In genomic region chr8:126481494-126482347, GRCm38 (mm10) we compare ENCODE assay signal across 8 mouse cellular contexts. TPM values are rescaled to one million over a fixed set of nuclear protein-coding genes. Genes with fewer than 3 reads are reported as not detected.
DNase-seq lines count a peak whose midpoint lies in the region; ATAC-seq and TF ChIP-seq lines count a peak whose summit lies in the region.

No protein-coding gene starts in this region.

- peaks cover 4% of the 10 kb centered on the region for H3K4me1 ChIP-seq in bone marrow macrophage, adult 2 months (ENCODE audit: control insufficient read depth, insufficient read depth, low read length)
- peaks cover 6% of the 10 kb centered on the region; the same call in 1 of the 2 replicates for H3K4me1 ChIP-seq in limb, embryonic 10.5 days
- peaks cover 4% of the 10 kb centered on the region; the same call in 1 of the 2 replicates for H3K4me1 ChIP-seq in midbrain, embryonic 12.5 days

- DNase-seq in right cerebral cortex, adult 18-20 months: peak; percentile 68
- DNase-seq in right cerebral cortex, postnatal 36 days (ENCODE audit: low spot score in 2 of 2): no peak
- peak; percentile 52 for DNase-seq in fibroblast of lung, adult 2 months (ENCODE audit: low read depth)
- peak; percentile 75 for DNase-seq in induced T-regulatory cell, adult 2 months (ENCODE audit: low read depth)
- DNase-seq in limb, embryonic 10.5 days (ENCODE audit: low spot score): peak; percentile 69
- DNase-seq in thymus, postnatal 25 days: peak; percentile 47

- H3K9ac ChIP-seq in midbrain, embryonic 12.5 days (replicated peaks): no peak overlapping the region

- peaks cover 10% of the 10 kb centered on the region for H3K27me3 ChIP-seq in limb, embryonic 10.5 days (ENCODE audit: low read depth, poor library complexity, severe bottlenecking)
- H3K27me3 ChIP-seq in midbrain, embryonic 12.5 days: peaks cover 15% of the 10 kb centered on the region

- H3K36me3 ChIP-seq in limb, embryonic 10.5 days: no peaks in the 10 kb centered on the region
- no peaks in the 10 kb centered on the region for H3K36me3 ChIP-seq in midbrain, embryonic 12.5 days

- 0 out of 2 replicates have a peak, but pooled peaks have one; percentile 6 for TF ChIP-seq CTCF in bone marrow macrophage, adult 2 months (IDR thresholded peaks at IDR 0.05; ENCODE audit: low read depth, low read length)

- WGBS in limb, embryonic 10.5 days: 39% methylated on average over 8 of the region's 8 CpGs
- WGBS in midbrain, embryonic 12.5 days: 36% methylated on average over 8 of the region's 8 CpGs

- ATAC-seq in midbrain, embryonic 12.5 days (ENCODE audit: low FRiP score, low read depth): 0 out of 2 replicates have a peak, but pooled peaks have one; percentile 54

- H3K4me3 ChIP-seq in bone marrow macrophage, adult 2 months (ENCODE audit: insufficient read depth, low read length): no peak overlapping the region
- no peak overlapping the region for H3K4me3 ChIP-seq in limb, embryonic 10.5 days
- no peak overlapping the region for H3K4me3 ChIP-seq in midbrain, embryonic 12.5 days

- no peak overlapping the region for H3K4me2 ChIP-seq in midbrain, embryonic 12.5 days (replicated peaks)

- H3K27ac ChIP-seq in bone marrow macrophage, adult 2 months (ENCODE audit: insufficient read depth, low read depth, low read length): no peak overlapping the region
- peak overlapping the region; percentile 28; the same call in 1 of the 2 replicates for H3K27ac ChIP-seq in limb, embryonic 10.5 days
- no peak overlapping the region for H3K27ac ChIP-seq in midbrain, embryonic 12.5 days (replicated peaks)

- TF ChIP-seq POLR2A in bone marrow macrophage, adult 2 months (IDR thresholded peaks at IDR 0.05; ENCODE audit: borderline replicate concordance, low read depth, low read length): no peak

- no peaks in the 10 kb centered on the region for H3K9me3 ChIP-seq in limb, embryonic 10.5 days (replicated peaks)
- H3K9me3 ChIP-seq in midbrain, embryonic 12.5 days: no peaks in the 10 kb centered on the region

RNA-seq across cellular contexts. Expression of gene Tarbp1, which starts 6.9 kb away (rescaled TPM):
- polyA plus RNA-seq in bone marrow macrophage, adult 2 months (2012; ENCODE audit: insufficient read depth, insufficient read length, missing spikeins): 1.7 and 2.1 TPM in 2 replicates
- polyA plus RNA-seq in limb, embryonic 10.5 days (2016; fragmentation: Nextera tagmentation; extraction: Ambion mirVana): 2.6 and 2.9 TPM in 2 replicates
- polyA plus RNA-seq in midbrain, embryonic 12.5 days (2016; fragmentation: Nextera tagmentation; extraction: Ambion mirVana): 2.3 TPM in 2 replicates

RNA-seq across cellular contexts. Expression of gene Coa6, which starts 59.4 kb away (rescaled TPM):
- polyA plus RNA-seq in bone marrow macrophage, adult 2 months (2012; ENCODE audit: insufficient read depth, insufficient read length, missing spikeins): 29.4 and 31.6 TPM in 2 replicates
- polyA plus RNA-seq in limb, embryonic 10.5 days (2016; fragmentation: Nextera tagmentation; extraction: Ambion mirVana): 41.9 and 42.3 TPM in 2 replicates
- polyA plus RNA-seq in midbrain, embryonic 12.5 days (2016; fragmentation: Nextera tagmentation; extraction: Ambion mirVana): 41.4 and 41.5 TPM in 2 replicates

Comparison
In these comparisons a context has a peak if more than half of its experiments do, and no peak if none do; other contexts are left out.
1. DNase-seq: peak in right cerebral cortex, adult 18-20 months (single experiment), fibroblast of lung, adult 2 months (single experiment), induced T-regulatory cell, adult 2 months (single experiment), limb, embryonic 10.5 days (single experiment) and thymus, postnatal 25 days (single experiment); none in right cerebral cortex, postnatal 36 days (0 of 2).